In genomic region chr7:140899121-140899520, GRCm38 (mm10) we compare ENCODE assay signal across 28 mouse cellular contexts. TPM values are rescaled to one million over a fixed set of nuclear protein-coding genes. Genes with fewer than 3 reads are reported as not detected.
A peak's percentile ranks its signal among the peaks of the same experiment; 100 is the strongest.
DNase-seq lines count a peak whose midpoint lies in the region; ATAC-seq and TF ChIP-seq lines count a peak whose summit lies in the region.
"Had no signal": no experiment of that assay in that cellular context is flagged by ENCODE, and none has a peak within 500 bp of the region (broad histone marks: within the 10 kb centered on the region; RNA-seq: fewer than 3 reads in every experiment).

No protein-coding gene starts in this region.

- H3K27ac ChIP-seq in heart, embryonic 13.5 days (replicated peaks), result peak overlapping the region; percentile 83; the same call in 1 of the 2 replicates
- H3K27ac ChIP-seq in heart, embryonic 15.5 days, result peak overlapping the region; percentile 85
- no peak overlapping the region for H3K27ac ChIP-seq in stomach, postnatal 0 days (replicated peaks)
- H3K27ac ChIP-seq in kidney, embryonic 16.5 days (ENCODE audit: low read length), result no peak overlapping the region
- H3K27ac ChIP-seq: embryonic facial prominence, embryonic 10.5 days; forebrain, embryonic 10.5 days; hindbrain, embryonic 12.5 days; kidney, embryonic 15.5 days; liver, embryonic 13.5 days had no signal

- H3K4me3 ChIP-seq in heart, embryonic 13.5 days, result peak overlapping the region; percentile 42; the same call in 1 of the 2 replicates
- H3K4me3 ChIP-seq in heart, embryonic 15.5 days, result peak overlapping the region; percentile 45
- H3K4me3 ChIP-seq in stomach, postnatal 0 days (ENCODE audit: low read depth, low read length), result no peak overlapping the region
- no peak overlapping the region for H3K4me3 ChIP-seq in kidney, embryonic 16.5 days (ENCODE audit: low read length)
- H3K4me3 ChIP-seq: embryonic facial prominence, embryonic 10.5 days; forebrain, embryonic 10.5 days; hindbrain, embryonic 12.5 days; kidney, embryonic 15.5 days; liver, embryonic 13.5 days had no signal

- H3K4me2 ChIP-seq in heart, embryonic 13.5 days, result peak overlapping the region; percentile 59
- H3K4me2 ChIP-seq in heart, embryonic 15.5 days, result peak overlapping the region; percentile 63
- H3K4me2 ChIP-seq in stomach, postnatal 0 days (replicated peaks; ENCODE audit: low read depth), result no peak overlapping the region
- no peak overlapping the region for H3K4me2 ChIP-seq in kidney, embryonic 16.5 days (replicated peaks; ENCODE audit: low read depth, low read length)
- H3K4me2 ChIP-seq: hindbrain, embryonic 12.5 days; kidney, embryonic 15.5 days; liver, embryonic 13.5 days; midbrain, embryonic 11.5 days had no signal

- peaks cover 21% of the 10 kb centered on the region for H3K4me1 ChIP-seq in heart, embryonic 13.5 days
- H3K4me1 ChIP-seq in heart, embryonic 15.5 days (replicated peaks), result peaks cover 23% of the 10 kb centered on the region
- H3K4me1 ChIP-seq in stomach, postnatal 0 days (replicated peaks; ENCODE audit: control insufficient read depth, insufficient read depth), result no peaks in the 10 kb centered on the region
- peaks cover 4% of the 10 kb centered on the region; the same call in 1 of the 2 replicates for H3K4me1 ChIP-seq in kidney, embryonic 16.5 days (ENCODE audit: insufficient read depth, low read length)

- peak overlapping the region; percentile 79 for H3K9ac ChIP-seq in heart, embryonic 13.5 days
- peak overlapping the region; percentile 57; the same call in 1 of the 2 replicates for H3K9ac ChIP-seq in heart, embryonic 15.5 days
- peak overlapping the region; percentile 35; the same call in 1 of the 2 replicates for H3K9ac ChIP-seq in stomach, postnatal 0 days (ENCODE audit: low read length)
- H3K9ac ChIP-seq in kidney, embryonic 16.5 days (replicated peaks; ENCODE audit: low read length), result no peak overlapping the region; the same call in 1 of the 2 replicates
- H3K9ac ChIP-seq: hindbrain, embryonic 12.5 days; kidney, embryonic 15.5 days; liver, embryonic 13.5 days had no signal

- H3K9me3 ChIP-seq in heart, embryonic 13.5 days, result no peaks in the 10 kb centered on the region
- H3K9me3 ChIP-seq in heart, embryonic 15.5 days (replicated peaks), result no peaks in the 10 kb centered on the region
- no peaks in the 10 kb centered on the region for H3K9me3 ChIP-seq in stomach, postnatal 0 days (ENCODE audit: control insufficient read depth, low read length)
- H3K9me3 ChIP-seq in kidney, embryonic 16.5 days (ENCODE audit: low read length), result no peaks in the 10 kb centered on the region
- H3K9me3 ChIP-seq: embryonic facial prominence, embryonic 10.5 days; forebrain, embryonic 10.5 days; hindbrain, embryonic 12.5 days; kidney, embryonic 15.5 days; liver, embryonic 13.5 days had no signal

- DNase-seq in gastrocnemius, adult 18-20 months (ENCODE audit: low spot score), result peak; percentile 15
- no peak for DNase-seq in gastrocnemius, adult 8-10 months (ENCODE audit: low spot score in 2 of 2)
- DNase-seq in heart, postnatal 25 days (ENCODE audit: low spot score), result no peak
- no peak for DNase-seq in stomach, postnatal 0 days (ENCODE audit: low spot score)
- DNase-seq: cerebellum, adult 11 months; cerebellum, adult 9-11 months; kidney, adult 11 months; kidney, postnatal 4 days; liver, embryonic 13.5 days; lung, adult 2 months; lung, postnatal 14 days; retina, postnatal 1 day; thymus, postnatal 14 days had no signal

- peaks cover 50% of the 10 kb centered on the region for H3K36me3 ChIP-seq in heart, embryonic 13.5 days
- H3K36me3 ChIP-seq in heart, embryonic 15.5 days, result peaks cover 42% of the 10 kb centered on the region
- peaks cover 14% of the 10 kb centered on the region for H3K36me3 ChIP-seq in stomach, postnatal 0 days (ENCODE audit: control insufficient read depth, insufficient read depth, low read length)
- H3K36me3 ChIP-seq in kidney, embryonic 16.5 days (ENCODE audit: insufficient read depth, low read length), result peaks cover 41% of the 10 kb centered on the region

- peaks cover 2% of the 10 kb centered on the region; the same call in 1 of the 2 replicates for H3K27me3 ChIP-seq in heart, embryonic 13.5 days (replicated peaks)
- H3K27me3 ChIP-seq in heart, embryonic 15.5 days, result no peaks in the 10 kb centered on the region
- no peaks in the 10 kb centered on the region for H3K27me3 ChIP-seq in stomach, postnatal 0 days (ENCODE audit: control insufficient read depth, insufficient read depth, low read length)
- H3K27me3 ChIP-seq in kidney, embryonic 16.5 days (ENCODE audit: insufficient read depth, low read length), result no peaks in the 10 kb centered on the region
- H3K27me3 ChIP-seq: hindbrain, embryonic 12.5 days; kidney, embryonic 15.5 days; liver, embryonic 13.5 days had no signal

- ATAC-seq in heart, embryonic 13.5 days (ENCODE audit: extremely low read depth, insufficient number of reproducible peaks, low FRiP score, low TSS enrichment), result no peak
- no peak for ATAC-seq in heart, embryonic 15.5 days (replicated peaks; ENCODE audit: insufficient number of reproducible peaks, insufficient read depth, low FRiP score, low read depth)
- ATAC-seq in stomach, postnatal 0 days (ENCODE audit: low FRiP score, low TSS enrichment), result no peak
- no peak for ATAC-seq in kidney, embryonic 16.5 days (ENCODE audit: low FRiP score, low TSS enrichment)
- ATAC-seq: forebrain, embryonic 16.5 days had no signal

- no peak for TF ChIP-seq EP300 in stomach, postnatal 0 days (optimal IDR thresholded peaks at IDR 0.05)

- intact Hi-C loops in heart, postnatal 25 days (cut with DNase I), result no loop called here

- no peak for TF ChIP-seq CTCF in stomach, postnatal 0 days (IDR thresholded peaks at IDR 0.05; ENCODE audit: low read depth)

- 61% methylated on average over 3 of the region's 3 CpGs for WGBS in heart, embryonic 13.5 days
- WGBS in heart, embryonic 15.5 days, result 79% methylated on average over 3 of the region's 3 CpGs
- WGBS in stomach, postnatal 0 days, result 66% methylated on average over 3 of the region's 3 CpGs
- WGBS in kidney, embryonic 16.5 days, result 80% methylated on average over 3 of the region's 3 CpGs

RNA-seq across cellular contexts. Expression of gene Cox8b, which starts 1.1 kb away (rescaled TPM):
- total RNA-seq in gastrocnemius, adult 18-20 months (2021), result 1,000 to 10,000 TPM; 2,037 to 2,233 TPM
- total RNA-seq in gastrocnemius, adult 8-10 months (2022), result 1,000 to 10,000 TPM; 1,780 to 2,019 (median 1,893) TPM
- polyA plus RNA-seq in heart, embryonic 13.5 days (2015; fragmentation: Nextera tagmentation; extraction: Ambion mirVana), result 142 and 148 TPM in 2 replicates
- total RNA-seq in heart, postnatal 25 days (2021), result 1,000 to 10,000 TPM; 2,576 to 2,619 TPM
- polyA plus RNA-seq in heart, embryonic 15.5 days (2015; fragmentation: Nextera tagmentation; extraction: Ambion mirVana), result 309 and 515 TPM in 2 replicates
- polyA plus RNA-seq in stomach, postnatal 0 days (2015; fragmentation: Nextera tagmentation; extraction: Ambion mirVana), result 1.3 and 2.6 TPM in 2 replicates
- polyA plus RNA-seq in kidney, embryonic 16.5 days (2015; fragmentation: Nextera tagmentation; extraction: Ambion mirVana), result 1.4 and 2.6 TPM in 2 replicates
- total RNA-seq: common myeloid progenitor, adult 5-6 weeks; ES-E14; left cerebral cortex, postnatal 36 days; megakaryocyte progenitor cell, adult 5-6 weeks; monocyte, adult 5-6 weeks had no signal
- polyA plus RNA-seq: embryonic facial prominence, embryonic 10.5 days; forebrain, embryonic 10.5 days; forebrain, embryonic 16.5 days; hindbrain, embryonic 12.5 days; midbrain, embryonic 11.5 days; spleen, adult 2 months had no signal

RNA-seq across cellular contexts. Expression of gene Sirt3, which starts 17.0 kb away (rescaled TPM):
- total RNA-seq in gastrocnemius, adult 18-20 months (2021), result 10 to 100 TPM; 22.5 to 25.5 TPM
- total RNA-seq in gastrocnemius, adult 8-10 months (2022), result 10 to 100 TPM; 18.7 to 23.2 (median 22.2) TPM
- 40.7 and 48.7 TPM in 2 replicates for polyA plus RNA-seq in heart, embryonic 13.5 days (2015; fragmentation: Nextera tagmentation; extraction: Ambion mirVana)
- total RNA-seq in heart, postnatal 25 days (2021), result 10 to 100 TPM; 54.3 to 64.0 TPM
- 54.1 and 55.8 TPM in 2 replicates for polyA plus RNA-seq in heart, embryonic 15.5 days (2015; fragmentation: Nextera tagmentation; extraction: Ambion mirVana)
- 17.9 and 19.0 TPM in 2 replicates for polyA plus RNA-seq in stomach, postnatal 0 days (2015; fragmentation: Nextera tagmentation; extraction: Ambion mirVana)
- polyA plus RNA-seq in kidney, embryonic 16.5 days (2015; fragmentation: Nextera tagmentation; extraction: Ambion mirVana), result 41.5 and 42.6 TPM in 2 replicates

RNA-seq across cellular contexts. Expression of gene Psmd13, which starts 17.4 kb away (rescaled TPM):
- total RNA-seq in gastrocnemius, adult 18-20 months (2021), result 10 to 100 TPM; 83.0 to 87.8 TPM
- 10 to 100 TPM; 85.3 to 96.3 (median 89.9) TPM for total RNA-seq in gastrocnemius, adult 8-10 months (2022)
- 164 and 190 TPM in 2 replicates for polyA plus RNA-seq in heart, embryonic 13.5 days (2015; fragmentation: Nextera tagmentation; extraction: Ambion mirVana)
- 10 to 100 TPM; 86.0 to 93.0 TPM for total RNA-seq in heart, postnatal 25 days (2021)
- 154 and 179 TPM in 2 replicates for polyA plus RNA-seq in heart, embryonic 15.5 days (2015; fragmentation: Nextera tagmentation; extraction: Ambion mirVana)
- polyA plus RNA-seq in stomach, postnatal 0 days (2015; fragmentation: Nextera tagmentation; extraction: Ambion mirVana), result 160 and 166 TPM in 2 replicates
- polyA plus RNA-seq in kidney, embryonic 16.5 days (2015; fragmentation: Nextera tagmentation; extraction: Ambion mirVana), result 242 and 246 TPM in 2 replicates

RNA-seq across cellular contexts. Expression of gene Nlrp6, which starts 21.6 kb away (rescaled TPM):
- not detected for total RNA-seq in gastrocnemius, adult 18-20 months (2021)
- under 1 TPM in 1 of 4 experiments, not detected in 3; 0.08 TPM for total RNA-seq in gastrocnemius, adult 8-10 months (2022)
- 0.05 and 0.20 TPM in 2 replicates for polyA plus RNA-seq in heart, embryonic 13.5 days (2015; fragmentation: Nextera tagmentation; extraction: Ambion mirVana)
- total RNA-seq in heart, postnatal 25 days (2021), result not detected
- polyA plus RNA-seq in heart, embryonic 15.5 days (2015; fragmentation: Nextera tagmentation; extraction: Ambion mirVana), result 0.24 and 2.8 TPM in 2 replicates
- polyA plus RNA-seq in stomach, postnatal 0 days (2015; fragmentation: Nextera tagmentation; extraction: Ambion mirVana), result 1.6 and 1.7 TPM in 2 replicates
- polyA plus RNA-seq in kidney, embryonic 16.5 days (2015; fragmentation: Nextera tagmentation; extraction: Ambion mirVana), result 1.9 and 2.2 TPM in 2 replicates
- total RNA-seq: megakaryocyte progenitor cell, adult 5-6 weeks; monocyte, adult 5-6 weeks had no signal

RNA-seq across cellular contexts. Expression of gene Bet1l, which starts 41.7 kb away (rescaled TPM):
- total RNA-seq in gastrocnemius, adult 18-20 months (2021), result 1 to 10 TPM; 5.0 to 6.1 TPM
- total RNA-seq in gastrocnemius, adult 8-10 months (2022), result 1 to 10 TPM; 6.5 to 7.7 (median 6.8) TPM
- 28.6 and 29.0 TPM in 2 replicates for polyA plus RNA-seq in heart, embryonic 13.5 days (2015; fragmentation: Nextera tagmentation; extraction: Ambion mirVana)
- total RNA-seq in heart, postnatal 25 days (2021), result 10 to 100 TPM; 10.0 to 11.7 TPM
- 30.2 and 31.9 TPM in 2 replicates for polyA plus RNA-seq in heart, embryonic 15.5 days (2015; fragmentation: Nextera tagmentation; extraction: Ambion mirVana)
- 44.5 and 49.0 TPM in 2 replicates for polyA plus RNA-seq in stomach, postnatal 0 days (2015; fragmentation: Nextera tagmentation; extraction: Ambion mirVana)
- 41.7 and 42.1 TPM in 2 replicates for polyA plus RNA-seq in kidney, embryonic 16.5 days (2015; fragmentation: Nextera tagmentation; extraction: Ambion mirVana)

Comparison
In these comparisons a context has a peak if more than half of its experiments do, and no peak if none do; other contexts are left out.
1. H3K27ac ChIP-seq: peak in heart, embryonic 13.5 days (single experiment) and heart, embryonic 15.5 days (single experiment); none in stomach, postnatal 0 days (single experiment) and kidney, embryonic 16.5 days (single experiment).
2. H3K4me2 ChIP-seq: peak in heart, embryonic 13.5 days (single experiment) and heart, embryonic 15.5 days (single experiment); none in stomach, postnatal 0 days (single experiment) and kidney, embryonic 16.5 days (single experiment).
3. H3K4me3 ChIP-seq: peak in heart, embryonic 13.5 days (single experiment) and heart, embryonic 15.5 days (single experiment); none in stomach, postnatal 0 days (single experiment) and kidney, embryonic 16.5 days (single experiment).
4. RNA of gene Cox8b, which starts 1.1 kb away (polyA plus RNA-seq): 309 to 515 TPM in heart, embryonic 15.5 days and 142 to 148 TPM in heart, embryonic 13.5 days; 1.4 to 2.6 TPM in kidney, embryonic 16.5 days and 1.3 to 2.6 TPM in stomach, postnatal 0 days; every median in the first group is over 10 times any median in the second.